Mouse (Mus musculus) thymus, postnatal 10 days (tissue): ENCODE results near the gene Padi2.

Source experiments
- DNase-seq, 2 experiments: peaks; one replicate each; pipeline ENCODE4 v3.0.0; 2021; ENCODE audit warnings: low spot score in 2 of 2

Padi2 gene

GRCm38 (mm10) chr4:140881026-140881670, 25.0 kb upstream of the Padi2 start:
- DNase-seq: no peak

- DNase-seq: no peak
Observed at GRCm38 (mm10) chr4:140881771-140882170, 24.4 kb upstream of the Padi2 start.

- no peak for DNase-seq
Observed at GRCm38 (mm10) chr4:140882365-140882764, 23.8 kb upstream of the Padi2 start.

- no peak for DNase-seq
Observed at GRCm38 (mm10) chr4:140882981-140883380, 23.2 kb upstream of the Padi2 start.

GRCm38 (mm10) chr4:140883852-140884251, 22.3 kb upstream of the Padi2 start:
- no peak for DNase-seq

GRCm38 (mm10) chr4:140891525-140892162, 14.5 kb upstream of the Padi2 start:
- DNase-seq: no peak

GRCm38 (mm10) chr4:140892163-140892530, 14.0 kb upstream of the Padi2 start:
- no peak for DNase-seq

- peak in 1 of 2 experiments; percentile 25 for DNase-seq
Observed at GRCm38 (mm10) chr4:140904776-140905425, 1.2 kb upstream of the Padi2 start.

GRCm38 (mm10) chr4:140905426-140905871, 695 bp upstream of the Padi2 start:
- DNase-seq: peak; percentile 24 to 37

GRCm38 (mm10) chr4:140906827-140907280, 710 bp downstream of the Padi2 start:
- no peak for DNase-seq

- DNase-seq: no peak
Observed at GRCm38 (mm10) chr4:140907306-140908024, 1.3 kb downstream of the Padi2 start.

- no peak for DNase-seq
Observed at GRCm38 (mm10) chr4:140908627-140909026, 2.5 kb downstream of the Padi2 start.

- no peak for DNase-seq
Observed at GRCm38 (mm10) chr4:140909536-140909935, 3.4 kb downstream of the Padi2 start.

GRCm38 (mm10) chr4:140910661-140911310, 4.6 kb downstream of the Padi2 start:
- DNase-seq: no peak

GRCm38 (mm10) chr4:140911416-140911815, 5.3 kb downstream of the Padi2 start:
- DNase-seq: no peak

- DNase-seq: no peak
Observed at GRCm38 (mm10) chr4:140912271-140912833, 6.2 kb downstream of the Padi2 start.

- no peak for DNase-seq
Observed at GRCm38 (mm10) chr4:140913565-140913964, 7.4 kb downstream of the Padi2 start.

- no peak for DNase-seq
Observed at GRCm38 (mm10) chr4:140914731-140915131, 8.6 kb downstream of the Padi2 start.

- no peak for DNase-seq
Observed at GRCm38 (mm10) chr4:140915235-140915634, 9.1 kb downstream of the Padi2 start.

- peak in 1 of 2 experiments; percentile 2 for DNase-seq
Observed at GRCm38 (mm10) chr4:140916296-140916695, 10.2 kb downstream of the Padi2 start.

GRCm38 (mm10) chr4:140917451-140917850, 11.3 kb downstream of the Padi2 start:
- DNase-seq: no peak
